Mouse (Mus musculus) liver, adult 2 months (tissue): Measurements from ENCODE around the gene Tab1. TPM values are rescaled to one million over a fixed set of nuclear protein-coding genes. Genes with fewer than 3 reads are reported as not detected.
A peak's percentile ranks its signal among the peaks of the same experiment; 100 is the strongest.

ENCODE experiments used
- DNase-seq: peaks from one replicate; pipeline ENCODE4 v3.0.0-alpha.2; 2011; ENCODE audit warnings: low read depth, low spot score; ENCODE audit errors: extremely low read depth
- H3K27ac ChIP-seq: fragments of 200-500 bp; replicated peaks from 2 replicates; pipeline ENCODE4 v1.5.1; 2012; ENCODE audit warnings: low read depth, mild to moderate bottlenecking, control low read depth, inconsistent platforms, low read length; ENCODE audit not compliant: insufficient read depth
- H3K27me3 ChIP-seq: fragments of 200-500 bp; 2 replicates; pipeline ENCODE4 v1.6.1; 2012; ENCODE audit warnings: mild to moderate bottlenecking, moderate library complexity, low read length, inconsistent platforms; ENCODE audit not compliant: control insufficient read depth, insufficient read depth
- H3K36me3 ChIP-seq: fragments of 200-500 bp; 2 replicates; pipeline ENCODE4 v1.6.1; 2012; ENCODE audit warnings: low read length, inconsistent platforms; ENCODE audit not compliant: control insufficient read depth, insufficient read depth
- H3K4me1 ChIP-seq: fragments of 200-500 bp; 2 replicates; pipeline ENCODE4 v1.6.1; 2011; ENCODE audit warnings: low read length; ENCODE audit not compliant: control insufficient read depth, insufficient read depth
- H3K4me3 ChIP-seq: fragments of 200-500 bp; 2 replicates; pipeline ENCODE4 v1.5.1; 2011; ENCODE audit warnings: low read depth, mild to moderate bottlenecking, control low read depth, low read length, moderate library complexity; ENCODE audit not compliant: insufficient read depth
- H3K79me2 ChIP-seq: fragments of 200-500 bp; 2 replicates; pipeline ENCODE4 v1.6.1; 2012; ENCODE audit warnings: inconsistent platforms, mild to moderate bottlenecking, low read length, moderate library complexity; ENCODE audit not compliant: control insufficient read depth, insufficient read depth
- H3K9ac ChIP-seq: fragments of 200-500 bp; 2 replicates; pipeline ENCODE4 v1.6.1; 2012; ENCODE audit warnings: low read depth, mild to moderate bottlenecking, control low read depth, inconsistent platforms, low read length
- CTCF ChIP-seq: fragments of 200-500 bp; IDR thresholded peaks from 2 replicates; pipeline ENCODE4 v1.5.1; 2011; ENCODE audit warnings: low read depth, low read length, control low read depth
- POLR2A ChIP-seq: fragments of 200-500 bp; IDR thresholded peaks from 2 replicates; pipeline ENCODE4 v1.6.1; 2011; ENCODE audit warnings: low read length, control low read depth; ENCODE audit not compliant: insufficient read depth; ENCODE audit errors: extremely low read depth
- WGBS: fragments of 180-500 bp; shearing (Covaris S2); methylation state at CpG from one replicate; pipeline ENCODE4 v1.1.7; 2018; 5-methylcytosine and 5-hydroxymethylcytosine counted together
- polyA plus RNA-seq: library from polyadenylated mRNA; depleted of rRNA; stranded (reverse); fragments of >200 nt; gene quantifications from 2 replicates; pipeline ENCODE4 v1.2.3, GENCODE M21; 2012
- total RNA-seq: library from RNA; depleted of rRNA; stranded (reverse); fragments of >200 nt; gene quantifications from 2 replicates; pipeline ENCODE4 v1.2.3, GENCODE M21; 2014

The Tab1 gene
- total and polyA plus RNA-seq, 2 experiments, result 4.1 to 5.0 TPM

DNA sequence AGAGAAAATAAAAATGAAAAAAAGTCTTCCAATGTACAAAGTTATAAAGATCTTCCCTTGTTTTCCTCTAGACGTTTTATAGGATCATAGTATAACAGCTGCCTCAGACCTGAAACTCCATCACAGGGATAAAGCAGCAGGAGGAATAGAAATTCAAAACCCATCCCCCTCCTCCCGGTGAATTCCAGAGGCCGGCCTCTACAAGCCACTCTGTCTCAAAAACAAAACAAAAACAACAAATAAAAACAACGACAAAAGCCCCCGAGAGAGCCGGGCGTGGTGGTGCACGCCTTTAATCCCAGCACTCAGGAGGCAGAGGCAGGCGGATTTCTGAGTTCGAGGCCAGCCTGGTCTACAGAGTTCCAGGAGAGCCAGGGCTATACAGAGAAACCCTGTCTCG lies 42.8 kb upstream of the Tab1 start:
- no peak overlapping the region for H3K27ac ChIP-seq
- peaks cover 2% of the 10 kb centered on the region; the same call in 1 of the 2 replicates for H3K4me1 ChIP-seq
- no peak for DNase-seq
- 86% methylated on average over 11 of the region's 11 CpGs for WGBS
- no peaks in the 10 kb centered on the region for H3K79me2 ChIP-seq
- peaks cover 4% of the 10 kb centered on the region; the same call in 1 of the 2 replicates for H3K27me3 ChIP-seq
- H3K4me3 ChIP-seq, result no peak overlapping the region
- H3K9ac ChIP-seq, result no peak overlapping the region
- H3K36me3 ChIP-seq, result no peaks in the 10 kb centered on the region
- TF ChIP-seq CTCF, result no peak
- TF ChIP-seq POLR2A, result no peak

DNA sequence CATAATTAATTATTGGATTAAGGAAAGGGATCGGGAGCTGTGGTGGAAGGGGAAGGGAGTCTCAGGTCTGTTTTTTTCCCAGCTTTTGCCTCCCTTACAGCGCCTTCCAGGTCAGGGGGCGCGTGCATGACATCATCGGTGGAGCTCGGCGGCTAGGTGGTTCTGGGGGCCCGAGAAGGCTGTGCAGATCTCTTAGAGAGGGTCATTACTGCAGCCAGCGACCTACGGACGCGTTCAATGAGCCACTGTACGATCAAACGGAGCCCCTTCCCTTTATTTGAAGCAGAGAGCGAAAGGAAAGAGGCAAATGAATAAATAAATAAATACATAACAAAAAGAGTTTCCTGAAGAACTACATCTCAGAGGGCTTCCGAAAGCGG lies 42.2 kb upstream of the Tab1 start:
- peaks cover 4% of the 10 kb centered on the region; the same call in 1 of the 2 replicates for H3K27me3 ChIP-seq
- no peak for DNase-seq
- 2% methylated on average over 17 of the region's 17 CpGs for WGBS
- H3K4me3 ChIP-seq, result peak overlapping the region; percentile 62
- H3K36me3 ChIP-seq, result no peaks in the 10 kb centered on the region
- no peak overlapping the region for H3K27ac ChIP-seq
- H3K79me2 ChIP-seq, result no peaks in the 10 kb centered on the region
- H3K4me1 ChIP-seq, result peaks cover 2% of the 10 kb centered on the region; the same call in 1 of the 2 replicates
- peak overlapping the region; percentile 78 for H3K9ac ChIP-seq
- TF ChIP-seq POLR2A, result no peak
- no peak for TF ChIP-seq CTCF

DNA sequence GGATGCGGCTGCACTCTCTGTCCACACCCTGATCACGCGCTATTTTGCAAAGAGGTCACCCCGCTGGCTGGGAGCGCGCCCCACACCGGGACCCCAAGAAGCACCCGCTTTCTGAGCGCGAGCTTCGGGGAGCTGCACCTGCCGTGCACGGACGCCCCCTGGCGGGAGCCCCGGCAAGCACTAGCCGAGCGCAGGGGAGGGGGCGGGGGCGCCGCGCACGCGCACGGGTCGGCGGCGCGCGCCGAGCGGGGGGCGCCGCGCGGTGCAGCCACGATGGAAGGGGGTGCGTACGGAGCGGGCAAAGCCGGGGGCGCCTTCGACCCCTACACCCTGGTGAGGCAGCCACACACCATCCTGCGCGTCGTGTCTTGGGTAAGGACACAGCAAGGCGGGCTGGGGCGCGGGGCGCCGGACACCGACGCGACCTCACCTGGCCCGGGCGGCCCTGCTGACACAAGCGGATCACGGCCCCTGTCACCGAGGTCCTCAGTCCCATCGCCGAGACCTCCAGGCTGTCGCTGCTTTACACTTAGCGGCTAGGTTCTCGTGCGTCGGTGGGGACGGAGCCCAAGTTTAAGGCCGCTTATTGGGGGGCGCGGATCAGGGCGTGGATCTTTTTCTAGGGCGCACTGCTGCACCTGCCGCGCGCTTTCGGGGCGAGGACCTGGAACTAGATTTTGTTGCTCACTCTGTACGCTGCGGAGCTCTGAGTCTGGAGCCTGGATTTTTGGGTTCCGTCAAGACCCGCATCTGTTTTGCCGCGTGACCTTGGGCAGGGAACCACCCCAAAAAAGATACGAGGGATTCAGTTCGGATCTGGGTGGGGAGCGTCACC lies 41.6 kb upstream of the Tab1 start, which contains the start of the genes Syngr1 and Rpl3:
Gene Syngr1, plus strand, starts transcription at position 214 of the 835 bp plus-strand sequence.
Gene Rpl3, minus strand, starts transcription at position 748 of the 835 bp plus-strand sequence.
- H3K27me3 ChIP-seq, result peaks cover 4% of the 10 kb centered on the region; the same call in 1 of the 2 replicates
- peaks cover 2% of the 10 kb centered on the region; the same call in 1 of the 2 replicates for H3K4me1 ChIP-seq
- H3K4me3 ChIP-seq, result peak within 1 kb of the TSS; percentile 62
- no peak for TF ChIP-seq POLR2A
- TF ChIP-seq CTCF, result peak; percentile 81
- no peaks in the 10 kb centered on the region for H3K36me3 ChIP-seq
- no peaks in the 10 kb centered on the region for H3K79me2 ChIP-seq
- H3K27ac ChIP-seq, result no peak within 1 kb of the TSS
- peak within 1 kb of the TSS; percentile 78 for H3K9ac ChIP-seq
- WGBS, result 3% methylated on average over 74 of the region's 86 CpGs
- DNase-seq, result peak; percentile 17

DNA sequence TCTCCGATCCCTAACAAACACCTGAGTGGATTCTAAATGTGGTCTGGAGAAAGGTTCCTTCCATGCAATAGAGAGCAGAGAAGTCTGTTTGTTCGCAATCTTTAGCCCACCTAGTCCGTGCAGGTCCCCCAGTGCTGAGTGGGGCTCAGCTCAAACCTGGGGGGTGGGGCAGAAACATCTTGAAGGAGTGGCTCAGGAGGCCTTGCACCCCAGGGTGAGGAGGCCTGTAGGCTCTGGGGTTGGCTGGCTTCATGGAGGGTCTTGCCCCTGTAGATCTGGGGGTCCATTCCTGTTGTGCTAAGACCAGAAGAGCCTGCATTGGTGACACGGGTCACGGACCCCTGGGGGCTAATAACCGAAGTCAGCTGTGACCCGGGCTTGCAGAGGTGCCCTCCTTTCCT lies 40.9 kb upstream of the Tab1 start:
- no peak overlapping the region for H3K4me3 ChIP-seq
- no peaks in the 10 kb centered on the region for H3K79me2 ChIP-seq
- no peak overlapping the region for H3K27ac ChIP-seq
- no peaks in the 10 kb centered on the region for H3K36me3 ChIP-seq
- H3K9ac ChIP-seq, result no peak overlapping the region
- WGBS, result 68% methylated on average over 7 of the region's 7 CpGs
- TF ChIP-seq POLR2A (no peak), CTCF (no peak)
- H3K27me3 ChIP-seq, result peaks cover 4% of the 10 kb centered on the region; the same call in 1 of the 2 replicates
- DNase-seq, result no peak
- H3K4me1 ChIP-seq, result peaks cover 2% of the 10 kb centered on the region; the same call in 1 of the 2 replicates

DNA sequence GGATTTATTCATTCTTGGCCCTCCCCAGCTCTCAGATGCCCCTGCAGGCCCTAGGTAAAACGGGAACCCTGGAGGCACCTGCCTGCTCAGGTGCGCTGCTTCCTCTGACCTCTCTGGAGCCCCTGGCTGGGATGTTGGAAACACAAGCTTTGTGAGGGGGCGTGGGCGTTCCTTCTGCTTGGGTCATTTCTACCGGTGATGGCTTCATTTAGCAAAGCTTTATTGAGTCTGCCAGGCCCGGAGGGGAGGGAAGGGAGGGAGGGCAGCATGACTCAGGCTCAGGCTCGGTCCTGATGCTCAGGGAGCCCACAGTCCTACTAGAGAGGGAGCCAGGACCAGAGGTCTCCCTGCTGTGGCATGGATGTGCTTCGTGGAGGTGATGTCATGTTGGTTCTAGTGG lies 40.3 kb upstream of the Tab1 start:
- TF ChIP-seq CTCF (no peak), POLR2A (no peak)
- Histone ChIP-seq H3K27ac (no peak overlapping the region), H3K9ac (no peak overlapping the region), H3K27me3 (peaks cover 4% of the 10 kb centered on the region; the same call in 1 of the 2 replicates), H3K4me1 (peaks cover 2% of the 10 kb centered on the region; the same call in 1 of the 2 replicates), H3K79me2 (no peaks in the 10 kb centered on the region), H3K36me3 (no peaks in the 10 kb centered on the region), H3K4me3 (no peak overlapping the region)
- no peak for DNase-seq
- WGBS, result 52% methylated on average over 8 of the region's 8 CpGs

DNA sequence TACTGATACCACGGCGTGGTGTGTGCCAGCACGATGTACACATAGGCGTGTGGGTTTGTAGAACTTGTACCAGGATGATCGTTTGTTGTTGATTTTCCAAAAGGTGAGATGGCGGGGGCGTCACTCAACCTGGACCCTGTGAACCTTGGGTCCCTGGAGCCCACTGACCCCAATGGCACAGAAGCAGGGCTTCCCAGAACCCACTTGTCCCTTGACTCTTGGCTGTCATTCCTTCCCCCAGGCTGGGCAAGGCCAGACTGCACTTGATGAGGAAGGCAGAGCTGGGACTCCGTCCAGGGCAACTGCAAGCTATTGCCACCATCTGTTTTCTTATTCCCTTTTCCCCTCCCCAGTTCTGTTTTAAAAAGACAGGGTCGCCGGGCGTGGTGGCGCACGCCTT lies 38.7 kb upstream of the Tab1 start:
- WGBS, result 90% methylated on average over 13 of the region's 13 CpGs
- Histone ChIP-seq H3K4me3 (no peak overlapping the region), H3K79me2 (no peaks in the 10 kb centered on the region), H3K27ac (no peak overlapping the region), H3K27me3 (peaks cover 4% of the 10 kb centered on the region; the same call in 1 of the 2 replicates), H3K9ac (no peak overlapping the region), H3K36me3 (no peaks in the 10 kb centered on the region), H3K4me1 (peaks cover 2% of the 10 kb centered on the region; the same call in 1 of the 2 replicates)
- DNase-seq, result no peak
- TF ChIP-seq CTCF (no peak), POLR2A (no peak)
